Mouse (Mus musculus): Measurements from ENCODE around the gene Sept5. TPM values are rescaled to one million over a fixed set of nuclear protein-coding genes. Genes with fewer than 3 reads are reported as not detected.

Sept5 gene
- total RNA-seq (2021) = 1 to 10 TPM; 2.4 to 4.4 TPM
- long read RNA-seq, experiment 1 = 0 reads
- long read RNA-seq, experiment 2, partial matches to known transcripts = 1 of 1 reads
- long read RNA-seq, experiment 2, other reads (novel, unspliced or antisense) = 0 of 1 reads

- DNase-seq (ENCODE audit: low spot score) = peak; percentile 51
Measured at GRCm38 (mm10) chr16:18629390-18630231, at the start of gene Sept5. Gene Sept5, minus strand, starts transcription at chr16:18629954.

- DNase-seq (ENCODE audit: low spot score) = no peak
Measured at GRCm38 (mm10) chr16:18679112-18679511, 49.4 kb upstream of the Sept5 start.

GRCm38 (mm10) chr16:18677746-18678679 is 48.3 kb upstream of the Sept5 start:
- DNase-seq (ENCODE audit: low spot score) = peak; percentile 74

- no peak for DNase-seq (ENCODE audit: low spot score)
Measured at GRCm38 (mm10) chr16:18673005-18673404, 43.3 kb upstream of the Sept5 start.

- no peak for DNase-seq (ENCODE audit: low spot score)
Measured at GRCm38 (mm10) chr16:18672027-18672426, 42.3 kb upstream of the Sept5 start.

- no peak for DNase-seq (ENCODE audit: low spot score)
Measured at GRCm38 (mm10) chr16:18669914-18670313, 40.2 kb upstream of the Sept5 start.

GRCm38 (mm10) chr16:18658597-18658996 is 28.8 kb upstream of the Sept5 start:
- DNase-seq (ENCODE audit: low spot score) = no peak

- no peak for DNase-seq (ENCODE audit: low spot score)
Measured at GRCm38 (mm10) chr16:18655372-18656098, 25.8 kb upstream of the Sept5 start.

GRCm38 (mm10) chr16:18653290-18654160 is 23.8 kb upstream of the Sept5 start:
- DNase-seq (ENCODE audit: low spot score) = no peak

- no peak for DNase-seq (ENCODE audit: low spot score)
Measured at GRCm38 (mm10) chr16:18649126-18649525, 19.4 kb upstream of the Sept5 start.

GRCm38 (mm10) chr16:18645329-18645728 is 15.6 kb upstream of the Sept5 start:
- DNase-seq (ENCODE audit: low spot score) = no peak

GRCm38 (mm10) chr16:18644485-18644884 is 14.7 kb upstream of the Sept5 start:
- DNase-seq (ENCODE audit: low spot score) = no peak

GRCm38 (mm10) chr16:18643406-18643998 is 13.7 kb upstream of the Sept5 start:
- no peak for DNase-seq (ENCODE audit: low spot score)

- DNase-seq (ENCODE audit: low spot score) = no peak
Measured at GRCm38 (mm10) chr16:18642897-18643296, 13.1 kb upstream of the Sept5 start.

- no peak for DNase-seq (ENCODE audit: low spot score)
Measured at GRCm38 (mm10) chr16:18642291-18642690, 12.5 kb upstream of the Sept5 start.

- DNase-seq (ENCODE audit: low spot score) = no peak
Measured at GRCm38 (mm10) chr16:18639382-18639929, 9.7 kb upstream of the Sept5 start.

- DNase-seq (ENCODE audit: low spot score) = no peak
Measured at GRCm38 (mm10) chr16:18638396-18638795, 8.6 kb upstream of the Sept5 start.

- no peak for DNase-seq (ENCODE audit: low spot score)
Measured at GRCm38 (mm10) chr16:18636804-18637203, 7.0 kb upstream of the Sept5 start.

- DNase-seq (ENCODE audit: low spot score) = no peak
Measured at GRCm38 (mm10) chr16:18636401-18636800, 6.6 kb upstream of the Sept5 start.

GRCm38 (mm10) chr16:18633333-18633732 is 3.6 kb upstream of the Sept5 start:
- no peak for DNase-seq (ENCODE audit: low spot score)
